Mouse (Mus musculus): Measurements from ENCODE around the gene Sept1. TPM values are rescaled to one million over a fixed set of nuclear protein-coding genes. Genes with fewer than 3 reads are reported as not detected.

Sept1 gene
- total and polyA plus RNA-seq, 3 experiments, result 30.6 to 116 TPM; not detected in 1

- DNase-seq (ENCODE audit: low read depth, low spot score), result no peak
- peaks cover 14% of the 10 kb centered on the region for H3K79me2 ChIP-seq (ENCODE audit: control insufficient read depth, insufficient read depth, low read length, poor library complexity)
- H3K9ac ChIP-seq (ENCODE audit: control insufficient read depth, low read depth, low read length, poor library complexity, severe bottlenecking), result no peak overlapping the region
- H3K27ac ChIP-seq (ENCODE audit: control insufficient read depth, low read depth, low read length), result no peak overlapping the region
- H3K27me3 ChIP-seq (ENCODE audit: control insufficient read depth in 1 of 2, insufficient read depth in 2 of 2, low read length in 2 of 2), result no peaks in the 10 kb centered on the region
- H3K9me3 ChIP-seq (replicated peaks; ENCODE audit: insufficient read depth, low read length), result no peaks in the 10 kb centered on the region
- no peak overlapping the region for H3K4me3 ChIP-seq (ENCODE audit: control insufficient read depth in 1 of 2, insufficient read depth in 1 of 2, low read depth in 2 of 2, low read length in 2 of 2)
- peaks cover 0 to 12% of the 10 kb centered on the region in 2 experiments; a peak in 2 of 4 replicates for H3K4me1 ChIP-seq (ENCODE audit: control insufficient read depth in 1 of 2, insufficient read depth in 2 of 2, low read length in 2 of 2)
- H3K36me3 ChIP-seq (ENCODE audit: control insufficient read depth in 1 of 2, insufficient read depth in 2 of 2, low read length in 2 of 2), result peaks cover 0 to 12% of the 10 kb centered on the region in 2 experiments; a peak in 2 of 4 replicates
- no peak for TF ChIP-seq SMC3 (IDR thresholded peaks at IDR 0.05; ENCODE audit: low read depth, low read length)
- no peak for TF ChIP-seq MAZ (IDR thresholded peaks at IDR 0.05; ENCODE audit: low read depth, low read length)
- TF ChIP-seq SIN3A (IDR thresholded peaks at IDR 0.05; ENCODE audit: low read length), result no peak
- TF ChIP-seq ZKSCAN1 (IDR thresholded peaks at IDR 0.05; ENCODE audit: low read depth, low read length), result no peak
- no peak for TF ChIP-seq MXI1 (IDR thresholded peaks at IDR 0.05; ENCODE audit: low read depth, low read length)
- TF ChIP-seq CTCF (IDR thresholded peaks at IDR 0.05 in 2 of 3, conservative IDR thresholded peaks at IDR 0.05 in 1 of 3; ENCODE audit: control insufficient read depth in 1 of 3, insufficient read depth in 1 of 3, low read depth in 2 of 3, low read length in 3 of 3, poor library complexity in 1 of 3, severe bottlenecking in 1 of 3), result no peak
- TF ChIP-seq JUND (IDR thresholded peaks at IDR 0.05; ENCODE audit: low read depth, low read length), result no peak
- TF ChIP-seq E2F4 (IDR thresholded peaks at IDR 0.05; ENCODE audit: borderline replicate concordance, low read depth, low read length), result no peak
- TF ChIP-seq ELF1 (IDR thresholded peaks at IDR 0.05; ENCODE audit: low read depth, low read length), result no peak
- TF ChIP-seq TBP (IDR thresholded peaks at IDR 0.05; ENCODE audit: low read depth, low read length), result no peak
- TF ChIP-seq ZNF384 (IDR thresholded peaks at IDR 0.05; ENCODE audit: low read depth, low read length), result no peak
- TF ChIP-seq ZC3H11A (IDR thresholded peaks at IDR 0.05; ENCODE audit: low read depth, low read length), result no peak
- no peak for TF ChIP-seq USF1 (IDR thresholded peaks at IDR 0.05; ENCODE audit: low read depth, low read length)
- no peak for TF ChIP-seq USF2 (IDR thresholded peaks at IDR 0.05; ENCODE audit: borderline replicate concordance in 1 of 2, insufficient read depth in 1 of 2, low read depth in 1 of 2, low read length in 2 of 2)
- no peak for TF ChIP-seq MAFK (IDR thresholded peaks at IDR 0.05; ENCODE audit: borderline replicate concordance, low read depth, low read length)
- TF ChIP-seq CHD2 (IDR thresholded peaks at IDR 0.05; ENCODE audit: low read length), result no peak
Measured at GRCm38 (mm10) chr7:127194011-127194632, 38.8 kb downstream of the Sept1 start.

GRCm38 (mm10) chr7:127192989-127193388 is 39.9 kb downstream of the Sept1 start:
- H3K27ac ChIP-seq (ENCODE audit: control insufficient read depth, low read depth, low read length), result no peak overlapping the region
- DNase-seq (ENCODE audit: low read depth, low spot score), result no peak
- H3K4me3 ChIP-seq (ENCODE audit: control insufficient read depth in 1 of 2, insufficient read depth in 1 of 2, low read depth in 2 of 2, low read length in 2 of 2), result no peak overlapping the region
- H3K9me3 ChIP-seq (replicated peaks; ENCODE audit: insufficient read depth, low read length), result no peaks in the 10 kb centered on the region
- peaks cover 0 to 12% of the 10 kb centered on the region in 2 experiments; a peak in 2 of 4 replicates for H3K4me1 ChIP-seq (ENCODE audit: control insufficient read depth in 1 of 2, insufficient read depth in 2 of 2, low read length in 2 of 2)
- H3K36me3 ChIP-seq (ENCODE audit: control insufficient read depth in 1 of 2, insufficient read depth in 2 of 2, low read length in 2 of 2), result peaks cover 0 to 12% of the 10 kb centered on the region in 2 experiments; a peak in 2 of 4 replicates
- H3K27me3 ChIP-seq (ENCODE audit: control insufficient read depth in 1 of 2, insufficient read depth in 2 of 2, low read length in 2 of 2), result no peaks in the 10 kb centered on the region
- H3K79me2 ChIP-seq (ENCODE audit: control insufficient read depth, insufficient read depth, low read length, poor library complexity), result peaks cover 14% of the 10 kb centered on the region
- no peak for TF ChIP-seq GATA1 (IDR thresholded peaks at IDR 0.05; ENCODE audit: low read depth, low read length)
- no peak for TF ChIP-seq SIN3A (IDR thresholded peaks at IDR 0.05; ENCODE audit: low read length)
- no peak for TF ChIP-seq E2F4 (IDR thresholded peaks at IDR 0.05; ENCODE audit: borderline replicate concordance, low read depth, low read length)
- no peak for TF ChIP-seq GABPA (IDR thresholded peaks at IDR 0.05; ENCODE audit: low read depth, low read length)
- no peak for TF ChIP-seq ELF1 (IDR thresholded peaks at IDR 0.05; ENCODE audit: low read depth, low read length)
- no peak for TF ChIP-seq BHLHE40 (IDR thresholded peaks at IDR 0.05; ENCODE audit: borderline replicate concordance, low read depth, low read length)
- no peak for TF ChIP-seq POLR2AphosphoS2 (IDR thresholded peaks at IDR 0.05; ENCODE audit: low read length)
- no peak for TF ChIP-seq ZC3H11A (IDR thresholded peaks at IDR 0.05; ENCODE audit: low read depth, low read length)
- no peak for TF ChIP-seq TAL1 (IDR thresholded peaks at IDR 0.05; ENCODE audit: low read length)
- no peak for TF ChIP-seq ZKSCAN1 (IDR thresholded peaks at IDR 0.05; ENCODE audit: low read depth, low read length)
- TF ChIP-seq NRF1 (IDR thresholded peaks at IDR 0.05; ENCODE audit: insufficient read depth, low read depth, low read length, poor library complexity, severe bottlenecking), result no peak
- no peak for TF ChIP-seq ETS1 (IDR thresholded peaks at IDR 0.05; ENCODE audit: low read depth, low read length)
- no peak for TF ChIP-seq MAFK (IDR thresholded peaks at IDR 0.05; ENCODE audit: borderline replicate concordance, low read depth, low read length)
- TF ChIP-seq JUND (IDR thresholded peaks at IDR 0.05; ENCODE audit: low read depth, low read length), result no peak
- TF ChIP-seq TCF12 (IDR thresholded peaks at IDR 0.05; ENCODE audit: low read depth, low read length), result no peak
- no peak for TF ChIP-seq RAD21 (IDR thresholded peaks at IDR 0.05; ENCODE audit: low read depth, low read length)
- no peak for TF ChIP-seq CTCF (IDR thresholded peaks at IDR 0.05 in 2 of 3, conservative IDR thresholded peaks at IDR 0.05 in 1 of 3; ENCODE audit: control insufficient read depth in 1 of 3, insufficient read depth in 1 of 3, low read depth in 2 of 3, low read length in 3 of 3, poor library complexity in 1 of 3, severe bottlenecking in 1 of 3)
- no peak overlapping the region for H3K9ac ChIP-seq (ENCODE audit: control insufficient read depth, low read depth, low read length, poor library complexity, severe bottlenecking)

Measured in MEL (cell line).